Mouse (Mus musculus): ENCODE measurements around the gene Sectm1b. TPM values are rescaled to one million over a fixed set of nuclear protein-coding genes. Genes with fewer than 3 reads are reported as not detected.
A peak's percentile ranks its signal among the peaks of the same experiment; 100 is the strongest.

Sectm1b gene
- polyA plus RNA-seq, 1 experiment from 2014 or later, result 1.5 TPM

GRCm38 (mm10) chr11:121100692-121101091, 37.3 kb upstream of the Sectm1b start:
- no peaks in the 10 kb centered on the region for H3K36me3 ChIP-seq (ENCODE audit: control insufficient read depth, insufficient read depth, low read length)
- 40% methylated on average over 7 of the region's 7 CpGs for WGBS
- 0 out of 2 replicates have a peak, but pooled peaks cover 3% of the 10 kb centered on the region for H3K9me3 ChIP-seq (ENCODE audit: control insufficient read depth, low read length)
- no peak overlapping the region for H3K4me2 ChIP-seq (ENCODE audit: low read length)
- H3K27ac ChIP-seq (ENCODE audit: low read depth), result no peak overlapping the region
- H3K27me3 ChIP-seq (replicated peaks; ENCODE audit: control insufficient read depth, insufficient read depth, low read length), result no peaks in the 10 kb centered on the region
- ATAC-seq (replicated peaks; ENCODE audit: low FRiP score, low TSS enrichment, low read depth) (0 out of 2 replicates have a peak, but pooled peaks have one; percentile 19), DNase-seq (ENCODE audit: low spot score) (no peak)
- no peak overlapping the region for H3K4me3 ChIP-seq (ENCODE audit: low read depth, low read length)
- H3K9ac ChIP-seq (ENCODE audit: low read length), result no peak overlapping the region
- no peaks in the 10 kb centered on the region for H3K4me1 ChIP-seq (replicated peaks; ENCODE audit: control insufficient read depth, insufficient read depth, low read length)

DNA sequence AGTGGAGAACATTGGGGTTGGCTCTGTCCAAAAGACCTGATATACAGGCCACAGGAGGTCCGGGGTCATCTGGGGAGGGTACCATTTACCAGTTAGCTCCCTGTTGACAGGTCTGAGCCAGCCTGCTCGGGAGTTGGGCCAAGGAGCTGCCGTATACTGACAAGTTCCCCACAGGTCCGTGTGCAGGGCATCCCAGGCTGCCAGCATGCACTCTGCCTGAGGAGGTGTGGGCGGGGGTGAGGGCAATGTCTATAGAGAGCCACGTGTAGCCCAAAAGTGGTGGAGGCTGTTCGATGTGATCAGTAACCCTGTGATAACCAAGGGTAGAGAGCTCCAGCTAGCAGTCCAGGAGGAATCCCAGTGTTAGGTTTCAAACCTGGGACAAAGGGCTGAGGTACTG, 36.4 kb upstream of the Sectm1b start:
- Histone ChIP-seq H3K4me1 (replicated peaks; ENCODE audit: control insufficient read depth, insufficient read depth, low read length) (no peaks in the 10 kb centered on the region), H3K9ac (ENCODE audit: low read length) (no peak overlapping the region), H3K4me3 (ENCODE audit: low read depth, low read length) (no peak overlapping the region), H3K36me3 (ENCODE audit: control insufficient read depth, insufficient read depth, low read length) (no peaks in the 10 kb centered on the region), H3K27ac (ENCODE audit: low read depth) (no peak overlapping the region), H3K4me2 (ENCODE audit: low read length) (no peak overlapping the region), H3K9me3 (ENCODE audit: control insufficient read depth, low read length) (0 out of 2 replicates have a peak, but pooled peaks cover 3% of the 10 kb centered on the region), H3K27me3 (replicated peaks; ENCODE audit: control insufficient read depth, insufficient read depth, low read length) (no peaks in the 10 kb centered on the region)
- 73% methylated on average over 7 of the region's 7 CpGs for WGBS
- DNase-seq (ENCODE audit: low spot score) (no peak), ATAC-seq (replicated peaks; ENCODE audit: low FRiP score, low TSS enrichment, low read depth) (no peak)

GRCm38 (mm10) chr11:121092606-121093585, 29.5 kb upstream of the Sectm1b start:
- H3K4me2 ChIP-seq (ENCODE audit: low read length), result no peak overlapping the region
- no peaks in the 10 kb centered on the region for H3K36me3 ChIP-seq (ENCODE audit: control insufficient read depth, insufficient read depth, low read length)
- H3K4me1 ChIP-seq (replicated peaks; ENCODE audit: control insufficient read depth, insufficient read depth, low read length), result no peaks in the 10 kb centered on the region
- H3K9me3 ChIP-seq (ENCODE audit: control insufficient read depth, low read length), result no peaks in the 10 kb centered on the region
- H3K27me3 ChIP-seq (replicated peaks; ENCODE audit: control insufficient read depth, insufficient read depth, low read length), result no peaks in the 10 kb centered on the region
- 89% methylated on average over 14 of the region's 14 CpGs for WGBS
- no peak overlapping the region for H3K9ac ChIP-seq (ENCODE audit: low read length)
- DNase-seq (ENCODE audit: low spot score) (no peak), ATAC-seq (replicated peaks; ENCODE audit: low FRiP score, low TSS enrichment, low read depth) (no peak)
- H3K27ac ChIP-seq (ENCODE audit: low read depth), result no peak overlapping the region
- no peak overlapping the region for H3K4me3 ChIP-seq (ENCODE audit: low read depth, low read length)

DNA sequence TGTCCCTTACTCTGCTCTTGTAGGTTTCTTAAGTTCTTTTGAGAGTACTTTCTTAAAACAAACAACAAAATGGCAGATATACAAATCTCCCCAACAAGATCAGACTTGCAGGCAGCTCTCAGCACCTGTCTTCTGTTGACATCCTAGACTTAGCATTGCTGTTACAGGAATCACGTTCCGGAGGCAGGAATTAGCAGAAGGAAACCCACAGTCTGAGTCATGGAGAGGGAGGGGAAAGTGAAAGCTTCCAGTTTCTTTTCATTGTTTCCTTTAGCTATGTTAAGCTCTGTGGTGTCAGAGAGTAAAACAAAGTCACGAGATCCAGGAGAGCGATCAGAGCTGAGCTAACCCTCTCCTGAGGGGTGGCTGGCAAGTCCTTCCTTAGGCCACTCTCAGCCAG, 27.6 kb upstream of the Sectm1b start:
- H3K36me3 ChIP-seq (ENCODE audit: control insufficient read depth, insufficient read depth, low read length), result no peaks in the 10 kb centered on the region
- DNase-seq (ENCODE audit: low spot score) (no peak), ATAC-seq (replicated peaks; ENCODE audit: low FRiP score, low TSS enrichment, low read depth) (no peak)
- no peaks in the 10 kb centered on the region for H3K27me3 ChIP-seq (replicated peaks; ENCODE audit: control insufficient read depth, insufficient read depth, low read length)
- no peaks in the 10 kb centered on the region for H3K4me1 ChIP-seq (replicated peaks; ENCODE audit: control insufficient read depth, insufficient read depth, low read length)
- no peak overlapping the region for H3K4me2 ChIP-seq (ENCODE audit: low read length)
- 70% methylated on average over 4 of the region's 4 CpGs for WGBS
- no peak overlapping the region for H3K9ac ChIP-seq (ENCODE audit: low read length)
- no peak overlapping the region for H3K4me3 ChIP-seq (ENCODE audit: low read depth, low read length)
- H3K9me3 ChIP-seq (ENCODE audit: control insufficient read depth, low read length), result no peaks in the 10 kb centered on the region
- no peak overlapping the region for H3K27ac ChIP-seq (ENCODE audit: low read depth)

DNA sequence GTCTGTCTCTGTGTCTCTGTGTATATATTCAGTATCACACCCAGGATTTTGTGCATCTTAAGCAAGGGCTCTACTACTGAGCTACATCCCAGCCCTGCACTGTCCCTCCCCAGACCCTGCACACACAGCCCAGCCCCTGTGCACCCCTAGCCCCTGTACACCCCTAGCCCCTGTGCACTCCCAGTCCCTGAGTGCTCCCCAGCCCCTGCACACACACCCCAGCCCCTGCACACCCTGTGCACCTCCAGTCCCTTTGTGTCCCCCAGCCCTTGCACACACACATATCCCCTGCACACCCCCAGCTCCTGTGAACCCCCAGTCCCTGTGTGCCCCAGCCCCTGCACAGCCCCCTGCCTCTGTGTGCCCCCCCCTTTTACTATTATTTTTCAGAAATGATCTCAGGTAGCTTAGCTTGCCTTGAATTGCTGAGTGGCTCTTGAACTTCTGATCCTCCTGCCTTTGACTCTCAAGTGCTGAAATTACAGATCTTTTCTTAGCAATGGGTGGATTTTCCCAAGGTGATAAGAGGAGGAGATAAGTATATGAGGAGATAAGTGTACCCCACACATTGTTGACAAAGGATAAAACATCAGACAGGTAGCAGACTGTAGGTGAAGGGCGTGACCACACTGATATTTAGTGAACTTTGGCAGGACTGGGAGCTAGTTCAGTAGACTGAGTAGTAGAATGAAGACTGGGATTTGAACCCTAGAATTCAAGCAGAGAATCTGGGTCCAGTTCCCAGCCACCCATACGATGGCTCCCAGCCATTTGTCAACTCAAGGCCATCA, 26.6 kb upstream of the Sectm1b start:
- no peaks in the 10 kb centered on the region for H3K36me3 ChIP-seq (ENCODE audit: control insufficient read depth, insufficient read depth, low read length)
- no peak for DNase-seq (ENCODE audit: low spot score)
- H3K4me2 ChIP-seq (ENCODE audit: low read length), result no peak overlapping the region
- H3K27me3 ChIP-seq (replicated peaks; ENCODE audit: control insufficient read depth, insufficient read depth, low read length), result no peaks in the 10 kb centered on the region
- H3K4me1 ChIP-seq (replicated peaks; ENCODE audit: control insufficient read depth, insufficient read depth, low read length), result no peaks in the 10 kb centered on the region
- no peak overlapping the region for H3K27ac ChIP-seq (ENCODE audit: low read depth)
- H3K4me3 ChIP-seq (ENCODE audit: low read depth, low read length), result no peak overlapping the region
- no peaks in the 10 kb centered on the region for H3K9me3 ChIP-seq (ENCODE audit: control insufficient read depth, low read length)
- WGBS, result 75% methylated on average over 2 of the region's 2 CpGs
- H3K9ac ChIP-seq (ENCODE audit: low read length), result no peak overlapping the region
- no peak; the same call in 1 of the 2 replicates for ATAC-seq (replicated peaks; ENCODE audit: low FRiP score, low TSS enrichment, low read depth)

- ATAC-seq (replicated peaks; ENCODE audit: low FRiP score, low TSS enrichment, low read depth) (no peak), DNase-seq (ENCODE audit: low spot score) (no peak)
- no peaks in the 10 kb centered on the region for H3K4me1 ChIP-seq (replicated peaks; ENCODE audit: control insufficient read depth, insufficient read depth, low read length)
- WGBS, result 69% methylated on average over 6 of the region's 6 CpGs
- H3K27me3 ChIP-seq (replicated peaks; ENCODE audit: control insufficient read depth, insufficient read depth, low read length), result no peaks in the 10 kb centered on the region
- no peak overlapping the region for H3K27ac ChIP-seq (ENCODE audit: low read depth)
- H3K4me2 ChIP-seq (ENCODE audit: low read length), result no peak overlapping the region
- no peaks in the 10 kb centered on the region for H3K36me3 ChIP-seq (ENCODE audit: control insufficient read depth, insufficient read depth, low read length)
- H3K9ac ChIP-seq (ENCODE audit: low read length), result no peak overlapping the region
- H3K9me3 ChIP-seq (ENCODE audit: control insufficient read depth, low read length), result no peaks in the 10 kb centered on the region
- no peak overlapping the region for H3K4me3 ChIP-seq (ENCODE audit: low read depth, low read length)
Measured at GRCm38 (mm10) chr11:121088997-121089396, 25.6 kb upstream of the Sectm1b start.

GRCm38 (mm10) chr11:121086296-121086695, 22.9 kb upstream of the Sectm1b start:
- Histone ChIP-seq H3K27ac (ENCODE audit: low read depth) (peak overlapping the region; percentile 54), H3K36me3 (ENCODE audit: control insufficient read depth, insufficient read depth, low read length) (no peaks in the 10 kb centered on the region), H3K27me3 (replicated peaks; ENCODE audit: control insufficient read depth, insufficient read depth, low read length) (no peaks in the 10 kb centered on the region), H3K4me2 (ENCODE audit: low read length) (no peak overlapping the region), H3K9me3 (ENCODE audit: control insufficient read depth, low read length) (no peaks in the 10 kb centered on the region), H3K9ac (ENCODE audit: low read length) (no peak overlapping the region), H3K4me3 (ENCODE audit: low read depth, low read length) (no peak overlapping the region), H3K4me1 (replicated peaks; ENCODE audit: control insufficient read depth, insufficient read depth, low read length) (no peaks in the 10 kb centered on the region)
- DNase-seq (ENCODE audit: low spot score) (no peak), ATAC-seq (replicated peaks; ENCODE audit: low FRiP score, low TSS enrichment, low read depth) (no peak)
- WGBS, result 53% methylated on average over 4 of the region's 4 CpGs

DNA sequence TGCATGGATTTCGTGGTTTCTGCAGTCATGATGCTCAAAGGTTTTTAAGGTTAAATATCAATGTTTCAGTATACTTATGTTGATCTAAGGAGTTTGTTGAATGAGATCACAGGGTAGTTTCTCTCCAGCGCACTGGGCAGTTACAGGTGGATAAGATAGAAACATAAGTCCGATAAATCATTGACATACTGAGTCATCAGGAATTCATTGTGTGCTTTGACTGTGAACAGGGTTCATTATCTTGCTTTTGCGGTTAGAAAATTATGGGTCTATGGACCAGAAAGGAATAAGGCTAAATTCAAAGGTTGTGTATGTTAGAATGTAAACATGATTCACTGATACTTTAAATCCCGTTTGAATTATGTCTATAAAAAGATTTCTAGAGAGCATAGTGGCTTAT, 21.8 kb upstream of the Sectm1b start:
- H3K9ac ChIP-seq (ENCODE audit: low read length), result no peak overlapping the region
- peak; percentile 41 for ATAC-seq (replicated peaks; ENCODE audit: low FRiP score, low TSS enrichment, low read depth)
- H3K4me3 ChIP-seq (ENCODE audit: low read depth, low read length), result no peak overlapping the region
- H3K27ac ChIP-seq (ENCODE audit: low read depth), result peak overlapping the region; percentile 54; the same call in 1 of the 2 replicates
- WGBS, result 46% methylated on average over 5 of the region's 5 CpGs
- no peak overlapping the region for H3K4me2 ChIP-seq (ENCODE audit: low read length)
- DNase-seq (ENCODE audit: low spot score), result no peak
- no peaks in the 10 kb centered on the region for H3K36me3 ChIP-seq (ENCODE audit: control insufficient read depth, insufficient read depth, low read length)
- no peaks in the 10 kb centered on the region for H3K27me3 ChIP-seq (replicated peaks; ENCODE audit: control insufficient read depth, insufficient read depth, low read length)
- no peaks in the 10 kb centered on the region for H3K9me3 ChIP-seq (ENCODE audit: control insufficient read depth, low read length)
- no peaks in the 10 kb centered on the region for H3K4me1 ChIP-seq (replicated peaks; ENCODE audit: control insufficient read depth, insufficient read depth, low read length)

Measured in intestine, embryonic 14.5 days (tissue).